Mouse (Mus musculus) neural tube, embryonic 11.5 days (tissue): ENCODE results near the gene Fcna. TPM values are rescaled to one million over a fixed set of nuclear protein-coding genes. Genes with fewer than 3 reads are reported as not detected.

Source experiments
- ATAC-seq: fragments of 200-750 bp; cut with Nextera tagmentation; 2 replicates; pipeline ENCODE4 v1.8.0; 2017; ENCODE audit warnings: moderate number of reproducible peaks, mild to moderate bottlenecking, moderate TSS enrichment, moderate library complexity; ENCODE audit not compliant: insufficient read depth, low FRiP score, low TSS enrichment
- DNase-seq: peaks from one replicate; pipeline ENCODE4 v3.0.0-alpha.2; 2015; ENCODE audit warnings: low spot score
- H3K27ac ChIP-seq: fragments of 300-500 bp; sonication (generic); 2 replicates; pipeline ENCODE4 v1.5.1; 2014; ENCODE audit warnings: low read depth, mild to moderate bottlenecking, low read length
- H3K27me3 ChIP-seq: fragments of 300-500 bp; sonication (generic); 2 replicates; pipeline ENCODE4 v1.6.1; 2014; ENCODE audit warnings: mild to moderate bottlenecking, low read length, mixed read lengths; ENCODE audit not compliant: control insufficient read depth, insufficient read depth
- H3K36me3 ChIP-seq: fragments of 300-500 bp; sonication (generic); 2 replicates; pipeline ENCODE4 v1.6.1; 2014; ENCODE audit warnings: mild to moderate bottlenecking, low read length, moderate library complexity, mixed read lengths; ENCODE audit not compliant: control insufficient read depth, insufficient read depth
- H3K4me1 ChIP-seq: fragments of 300-500 bp; sonication (generic); 2 replicates; pipeline ENCODE4 v1.6.1; 2014; ENCODE audit warnings: low read length, mixed read lengths; ENCODE audit not compliant: control insufficient read depth, insufficient read depth
- H3K4me2 ChIP-seq: fragments of 300-500 bp; sonication (generic); 2 replicates; pipeline ENCODE4 v1.6.1; 2014; ENCODE audit warnings: low read depth, mild to moderate bottlenecking, moderate library complexity
- H3K4me3 ChIP-seq: fragments of 300-500 bp; sonication (generic); 2 replicates; pipeline ENCODE4 v1.5.1; 2014; ENCODE audit warnings: low read depth, low read length
- H3K9ac ChIP-seq: fragments of 300-500 bp; sonication (generic); 2 replicates; pipeline ENCODE4 v1.6.1; 2014; ENCODE audit warnings: mild to moderate bottlenecking, low read length
- H3K9me3 ChIP-seq: fragments of 300-500 bp; sonication (generic); 2 replicates; pipeline ENCODE4 v1.6.1; 2016; ENCODE audit warnings: low read length; ENCODE audit not compliant: control insufficient read depth
- WGBS: fragments of 180-500 bp; shearing (Covaris S2); extraction: QIAGEN DNeasy Blood & Tissue Kit; methylation state at CpG from one replicate; pipeline ENCODE4 v1.1.7; 2014; 5-methylcytosine and 5-hydroxymethylcytosine counted together
- polyA plus RNA-seq: library from polyadenylated mRNA; unstranded; fragments of >200 nt; fragmentation: Nextera tagmentation; extraction: Ambion mirVana; gene quantifications from 2 replicates; pipeline ENCODE4 v1.2.1, GENCODE M21; 2014

Fcna gene
- polyA plus RNA-seq: 0.96 and 1.5 TPM in 2 replicates

- Histone ChIP-seq H3K4me3 (no peak within 1 kb of the TSS), H3K4me1 (no peaks in the 10 kb centered on the region), H3K36me3 (no peaks in the 10 kb centered on the region), H3K9ac (no peak within 1 kb of the TSS), H3K4me2 (no peak within 1 kb of the TSS), H3K9me3 (no peaks in the 10 kb centered on the region), H3K27me3 (no peaks in the 10 kb centered on the region), H3K27ac (no peak within 1 kb of the TSS)
- DNase-seq (no peak), ATAC-seq (no peak)
- WGBS: 77% methylated on average over 6 of the region's 6 CpGs
Observed at GRCm38 (mm10) chr2:25627811-25628210, at the start of gene Fcna. Fcna (minus strand) TSS chr2:25628030.

GRCm38 (mm10) chr2:25676486-25676885, 48.7 kb upstream of the Fcna start, which contains the start of gene Lcn6:
Lcn6 (plus strand) TSS chr2:25676786.
- ATAC-seq: no peak
- Histone ChIP-seq H3K9ac (no peak within 1 kb of the TSS), H3K9me3 (no peaks in the 10 kb centered on the region), H3K4me3 (no peak within 1 kb of the TSS), H3K36me3 (no peaks in the 10 kb centered on the region), H3K4me2 (no peak within 1 kb of the TSS), H3K27ac (no peak within 1 kb of the TSS), H3K27me3 (no peaks in the 10 kb centered on the region), H3K4me1 (no peaks in the 10 kb centered on the region)
- no peak for DNase-seq
- 98% methylated on average over 3 of the region's 3 CpGs for whole genome bisulfite sequencing

GRCm38 (mm10) chr2:25666516-25666915, 38.7 kb upstream of the Fcna start:
- H3K9ac ChIP-seq: no peak overlapping the region
- ATAC-seq: no peak
- no peaks in the 10 kb centered on the region for H3K4me1 ChIP-seq
- 58% methylated on average over 1 of the region's 1 CpGs for WGBS
- H3K4me3 ChIP-seq: no peak overlapping the region
- no peak overlapping the region for H3K4me2 ChIP-seq
- no peaks in the 10 kb centered on the region for H3K36me3 ChIP-seq
- DNase-seq: no peak
- no peak overlapping the region for H3K27ac ChIP-seq
- no peaks in the 10 kb centered on the region for H3K27me3 ChIP-seq
- no peaks in the 10 kb centered on the region for H3K9me3 ChIP-seq

- no peak overlapping the region for H3K9ac ChIP-seq
- no peaks in the 10 kb centered on the region for H3K4me1 ChIP-seq
- DNase-seq: no peak
- no peak overlapping the region for H3K27ac ChIP-seq
- no peaks in the 10 kb centered on the region for H3K36me3 ChIP-seq
- no peaks in the 10 kb centered on the region for H3K27me3 ChIP-seq
- ATAC-seq: no peak
- H3K4me2 ChIP-seq: no peak overlapping the region
- WGBS: 78% methylated on average over 5 of the region's 5 CpGs
- no peak overlapping the region for H3K4me3 ChIP-seq
- no peaks in the 10 kb centered on the region for H3K9me3 ChIP-seq
Observed at GRCm38 (mm10) chr2:25664125-25664524, 36.3 kb upstream of the Fcna start.

GRCm38 (mm10) chr2:25663511-25663910, 35.7 kb upstream of the Fcna start:
- no peaks in the 10 kb centered on the region for H3K36me3 ChIP-seq
- no peak overlapping the region for H3K4me2 ChIP-seq
- 77% methylated on average over 1 of the region's 1 CpGs for WGBS
- no peak overlapping the region for H3K4me3 ChIP-seq
- H3K27ac ChIP-seq: no peak overlapping the region
- no peaks in the 10 kb centered on the region for H3K4me1 ChIP-seq
- ATAC-seq (no peak), DNase-seq (peak; percentile 32)
- H3K9me3 ChIP-seq: no peaks in the 10 kb centered on the region
- H3K27me3 ChIP-seq: no peaks in the 10 kb centered on the region
- H3K9ac ChIP-seq: no peak overlapping the region

GRCm38 (mm10) chr2:25661245-25661970, 33.6 kb upstream of the Fcna start:
- H3K36me3 ChIP-seq: no peaks in the 10 kb centered on the region
- H3K27me3 ChIP-seq: no peaks in the 10 kb centered on the region
- no peak overlapping the region for H3K4me3 ChIP-seq
- H3K27ac ChIP-seq: no peak overlapping the region
- H3K9me3 ChIP-seq: no peaks in the 10 kb centered on the region
- ATAC-seq: no peak
- no peaks in the 10 kb centered on the region for H3K4me1 ChIP-seq
- WGBS: 84% methylated on average over 6 of the region's 6 CpGs
- no peak for DNase-seq
- no peak overlapping the region for H3K4me2 ChIP-seq
- H3K9ac ChIP-seq: no peak overlapping the region

GRCm38 (mm10) chr2:25660279-25660678, 32.4 kb upstream of the Fcna start:
- H3K27ac ChIP-seq: no peak overlapping the region
- no peaks in the 10 kb centered on the region for H3K4me1 ChIP-seq
- ATAC-seq (no peak), DNase-seq (no peak)
- H3K4me3 ChIP-seq: no peak overlapping the region
- H3K27me3 ChIP-seq: no peaks in the 10 kb centered on the region
- no peak overlapping the region for H3K4me2 ChIP-seq
- no peaks in the 10 kb centered on the region for H3K9me3 ChIP-seq
- H3K9ac ChIP-seq: no peak overlapping the region
- 86% methylated on average over 8 of the region's 8 CpGs for WGBS
- no peaks in the 10 kb centered on the region for H3K36me3 ChIP-seq

- DNase-seq (no peak), ATAC-seq (no peak)
- no peak within 1 kb of the TSS for H3K4me2 ChIP-seq
- H3K4me3 ChIP-seq: no peak within 1 kb of the TSS
- H3K9me3 ChIP-seq: no peaks in the 10 kb centered on the region
- H3K27me3 ChIP-seq: no peaks in the 10 kb centered on the region
- no peaks in the 10 kb centered on the region for H3K4me1 ChIP-seq
- H3K9ac ChIP-seq: no peak within 1 kb of the TSS
- no peak within 1 kb of the TSS for H3K27ac ChIP-seq
- no peaks in the 10 kb centered on the region for H3K36me3 ChIP-seq
Observed at GRCm38 (mm10) chr2:25657652-25658051, 29.8 kb upstream of the Fcna start, which contains the start of gene Lcn5. Lcn5 (plus strand) TSS chr2:25657952.

GRCm38 (mm10) chr2:25657246-25657645, 29.4 kb upstream of the Fcna start:
- no peak for ATAC-seq
- Histone ChIP-seq H3K4me1 (no peaks in the 10 kb centered on the region), H3K27ac (no peak overlapping the region), H3K9ac (no peak overlapping the region), H3K36me3 (no peaks in the 10 kb centered on the region), H3K4me2 (no peak overlapping the region), H3K9me3 (no peaks in the 10 kb centered on the region), H3K4me3 (no peak overlapping the region), H3K27me3 (no peaks in the 10 kb centered on the region)
- WGBS: 88% methylated on average over 4 of the region's 4 CpGs
- no peak for DNase-seq
